Mouse (Mus musculus): ENCODE measurements around the gene Dad1. TPM values are rescaled to one million over a fixed set of nuclear protein-coding genes. Genes with fewer than 3 reads are reported as not detected.
A peak's percentile ranks its signal among the peaks of the same experiment; 100 is the strongest.

Dad1 gene
- polyA plus RNA-seq, 1 experiment from 2014 or later, result 259 TPM

- H3K4me1 ChIP-seq, result peaks cover 39% of the 10 kb centered on the region
- H3K4me3 ChIP-seq, result peak overlapping the region; percentile 30
- no peaks in the 10 kb centered on the region for H3K9me3 ChIP-seq (replicated peaks)
- H3K36me3 ChIP-seq, result no peaks in the 10 kb centered on the region
- H3K27me3 ChIP-seq, result no peaks in the 10 kb centered on the region; the same call in 1 of the 2 replicates
- 5% methylated on average over 25 of the region's 25 CpGs for WGBS
- ATAC-seq (ENCODE audit: low FRiP score), result peak; percentile 36
- peak overlapping the region; percentile 44 for H3K9ac ChIP-seq
- peak overlapping the region; percentile 51 for H3K4me2 ChIP-seq (replicated peaks)
- H3K27ac ChIP-seq, result peak overlapping the region; percentile 53
Measured at GRCm38 (mm10) chr14:54228933-54229713, 24.8 kb downstream of the Dad1 start.

GRCm38 (mm10) chr14:54228501-54228900 is 25.4 kb downstream of the Dad1 start:
- H3K4me3 ChIP-seq, result peak overlapping the region; percentile 30
- H3K27me3 ChIP-seq, result no peaks in the 10 kb centered on the region; the same call in 1 of the 2 replicates
- peaks cover 35% of the 10 kb centered on the region for H3K4me1 ChIP-seq
- WGBS, result 8% methylated on average over 7 of the region's 7 CpGs
- H3K4me2 ChIP-seq (replicated peaks), result peak overlapping the region; percentile 51
- H3K27ac ChIP-seq, result peak overlapping the region; percentile 53
- peak overlapping the region; percentile 44; the same call in 1 of the 2 replicates for H3K9ac ChIP-seq
- ATAC-seq (ENCODE audit: low FRiP score), result peak; percentile 36
- no peaks in the 10 kb centered on the region for H3K36me3 ChIP-seq
- no peaks in the 10 kb centered on the region for H3K9me3 ChIP-seq (replicated peaks)

DNA sequence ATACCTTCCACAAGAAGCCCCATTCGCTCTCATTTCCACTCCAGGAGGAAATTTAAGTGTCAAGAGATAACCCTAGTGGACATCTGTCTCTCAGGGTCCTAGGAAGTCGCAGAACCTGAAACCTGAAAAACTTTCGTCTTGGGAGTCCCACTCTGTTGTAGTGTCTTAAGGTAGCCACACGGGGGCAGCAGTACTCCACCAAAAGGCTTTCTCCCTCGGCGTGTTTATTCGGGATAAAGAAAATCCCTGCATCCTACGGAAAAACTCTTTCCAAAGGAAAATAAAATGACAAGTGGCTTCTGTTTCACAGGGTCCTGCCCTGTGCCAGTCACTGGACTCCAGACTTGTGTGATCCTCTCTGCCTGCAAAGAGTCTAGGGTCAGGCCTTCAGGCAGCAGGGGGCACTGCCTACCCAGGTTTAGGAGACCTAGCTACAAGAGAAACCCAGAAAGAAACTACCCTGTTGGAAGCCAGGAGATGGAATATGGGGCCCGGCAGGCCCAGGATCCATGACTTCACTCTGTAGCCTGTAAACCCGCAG is 25.9 kb downstream of the Dad1 start:
- no peaks in the 10 kb centered on the region for H3K36me3 ChIP-seq
- WGBS, result 2% methylated on average over 10 of the region's 10 CpGs

GRCm38 (mm10) chr14:54226911-54227811 is 26.7 kb downstream of the Dad1 start:
- Histone ChIP-seq H3K9me3 (replicated peaks) (no peaks in the 10 kb centered on the region), H3K27ac (no peak overlapping the region), H3K9ac (no peak overlapping the region), H3K27me3 (no peaks in the 10 kb centered on the region; the same call in 1 of the 2 replicates), H3K4me2 (replicated peaks) (no peak overlapping the region; the same call in 1 of the 2 replicates), H3K4me3 (no peak overlapping the region), H3K4me1 (peaks cover 24% of the 10 kb centered on the region), H3K36me3 (no peaks in the 10 kb centered on the region)
- 54% methylated on average over 16 of the region's 16 CpGs for WGBS
- no peak for ATAC-seq (ENCODE audit: low FRiP score)

More for the DNA sequence above, 25.9 kb downstream of the Dad1 start:
- Histone ChIP-seq H3K4me2 (replicated peaks) (peak overlapping the region; percentile 51), H3K9ac (peak overlapping the region; percentile 41; the same call in 1 of the 2 replicates), H3K9me3 (replicated peaks) (no peaks in the 10 kb centered on the region), H3K4me1 (peaks cover 30% of the 10 kb centered on the region), H3K27me3 (no peaks in the 10 kb centered on the region; the same call in 1 of the 2 replicates), H3K4me3 (peak overlapping the region; percentile 30), H3K27ac (peak overlapping the region; percentile 53)
- ATAC-seq (ENCODE audit: low FRiP score), result peak; percentile 58

- Histone ChIP-seq H3K27ac (no peak overlapping the region), H3K4me1 (peaks cover 18% of the 10 kb centered on the region), H3K36me3 (no peaks in the 10 kb centered on the region), H3K4me3 (no peak overlapping the region), H3K9me3 (replicated peaks) (no peaks in the 10 kb centered on the region), H3K9ac (no peak overlapping the region), H3K4me2 (replicated peaks) (no peak overlapping the region), H3K27me3 (no peaks in the 10 kb centered on the region; the same call in 1 of the 2 replicates)
- no peak for ATAC-seq (ENCODE audit: low FRiP score)
- WGBS, result 81% methylated on average over 11 of the region's 11 CpGs
Measured at GRCm38 (mm10) chr14:54225725-54226124, 28.2 kb downstream of the Dad1 start.

GRCm38 (mm10) chr14:54224484-54225467 is 29.1 kb downstream of the Dad1 start:
- Histone ChIP-seq H3K4me1 (peaks cover 18% of the 10 kb centered on the region), H3K4me2 (replicated peaks) (no peak overlapping the region), H3K9ac (no peak overlapping the region), H3K9me3 (replicated peaks) (no peaks in the 10 kb centered on the region), H3K27me3 (no peaks in the 10 kb centered on the region; the same call in 1 of the 2 replicates), H3K4me3 (no peak overlapping the region), H3K27ac (no peak overlapping the region), H3K36me3 (no peaks in the 10 kb centered on the region)
- no peak for ATAC-seq (ENCODE audit: low FRiP score)
- 47% methylated on average over 16 of the region's 16 CpGs for WGBS

DNA sequence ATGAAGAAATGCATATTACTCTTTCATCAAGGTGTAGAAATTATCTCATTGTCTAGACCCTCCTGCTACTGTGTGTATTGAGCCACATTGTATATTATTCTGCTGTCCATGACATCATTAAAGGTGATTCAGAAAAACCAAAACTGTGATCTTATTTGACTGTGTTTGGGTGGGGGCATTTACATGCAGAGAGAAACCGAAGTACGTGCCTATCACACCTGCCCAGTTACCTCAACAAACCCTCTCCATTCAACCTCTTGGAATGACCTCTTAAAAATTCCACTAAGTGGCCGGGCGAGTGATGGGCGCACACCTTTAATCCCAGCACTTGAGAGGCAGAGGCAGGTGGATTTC is 29.9 kb downstream of the Dad1 start:
- Histone ChIP-seq H3K9ac (no peak overlapping the region), H3K4me2 (replicated peaks) (no peak overlapping the region), H3K36me3 (no peaks in the 10 kb centered on the region), H3K27ac (no peak overlapping the region), H3K9me3 (replicated peaks) (no peaks in the 10 kb centered on the region), H3K4me3 (no peak overlapping the region), H3K4me1 (peaks cover 15% of the 10 kb centered on the region), H3K27me3 (no peaks in the 10 kb centered on the region; the same call in 1 of the 2 replicates)
- WGBS, result 90% methylated on average over 5 of the region's 5 CpGs
- no peak for ATAC-seq (ENCODE audit: low FRiP score)

GRCm38 (mm10) chr14:54223315-54224063 is 30.4 kb downstream of the Dad1 start:
- WGBS, result 53% methylated on average over 13 of the region's 13 CpGs
- no peaks in the 10 kb centered on the region for H3K36me3 ChIP-seq
- H3K9me3 ChIP-seq (replicated peaks), result no peaks in the 10 kb centered on the region
- no peak overlapping the region for H3K9ac ChIP-seq
- H3K4me2 ChIP-seq (replicated peaks), result no peak overlapping the region
- peaks cover 14% of the 10 kb centered on the region for H3K4me1 ChIP-seq
- no peaks in the 10 kb centered on the region; the same call in 1 of the 2 replicates for H3K27me3 ChIP-seq
- no peak overlapping the region for H3K4me3 ChIP-seq
- H3K27ac ChIP-seq, result no peak overlapping the region
- ATAC-seq (ENCODE audit: low FRiP score), result no peak

- H3K27ac ChIP-seq, result no peak overlapping the region
- no peak overlapping the region for H3K4me3 ChIP-seq
- no peak overlapping the region for H3K9ac ChIP-seq
- WGBS, result 90% methylated on average over 8 of the region's 8 CpGs
- peaks cover 9% of the 10 kb centered on the region; the same call in 1 of the 2 replicates for H3K4me1 ChIP-seq
- H3K27me3 ChIP-seq, result no peaks in the 10 kb centered on the region; the same call in 1 of the 2 replicates
- no peak overlapping the region for H3K4me2 ChIP-seq (replicated peaks)
- no peaks in the 10 kb centered on the region for H3K36me3 ChIP-seq
- no peak for ATAC-seq (ENCODE audit: low FRiP score)
- no peaks in the 10 kb centered on the region for H3K9me3 ChIP-seq (replicated peaks)
Measured at GRCm38 (mm10) chr14:54222289-54222727, 31.6 kb downstream of the Dad1 start.

- H3K36me3 ChIP-seq, result no peaks in the 10 kb centered on the region
- WGBS, result 95% methylated on average over 6 of the region's 6 CpGs
- no peak for ATAC-seq (ENCODE audit: low FRiP score)
Measured at GRCm38 (mm10) chr14:54221641-54222040, 32.3 kb downstream of the Dad1 start.

More at GRCm38 (mm10) chr14:54221641-54222040, 32.3 kb downstream of the Dad1 start:
- Histone ChIP-seq H3K27me3 (no peaks in the 10 kb centered on the region; the same call in 1 of the 2 replicates), H3K4me2 (replicated peaks) (no peak overlapping the region), H3K4me1 (peaks cover 9% of the 10 kb centered on the region; the same call in 1 of the 2 replicates), H3K9ac (no peak overlapping the region), H3K9me3 (replicated peaks) (no peaks in the 10 kb centered on the region), H3K4me3 (no peak overlapping the region), H3K27ac (no peak overlapping the region)
